Mouse (Mus musculus) heart, adult 2 months (tissue): Measurements from ENCODE around the gene Slc10a7. TPM values are rescaled to one million over a fixed set of nuclear protein-coding genes. Genes with fewer than 3 reads are reported as not detected.

Experiments used
- DNase-seq, 2 experiments: peaks; one replicate each; pipeline ENCODE4 v3.0.0; 2021
- H3K27ac ChIP-seq: fragments of 200-600 bp; 2 replicates; pipeline ENCODE4 v1.8.1; 2022
- H3K27me3 ChIP-seq: fragments of 200-500 bp; 2 replicates; pipeline ENCODE4 v1.6.1; 2012; ENCODE audit warnings: mild to moderate bottlenecking, low read length, inconsistent platforms, mixed read lengths; ENCODE audit not compliant: control insufficient read depth, insufficient read depth
- H3K36me3 ChIP-seq: fragments of 200-500 bp; 2 replicates; pipeline ENCODE4 v1.6.1; 2012; ENCODE audit warnings: low read length, inconsistent platforms; ENCODE audit not compliant: control insufficient read depth, insufficient read depth
- H3K4me1 ChIP-seq: fragments of 200-500 bp; 2 replicates; pipeline ENCODE4 v1.6.1; 2011; ENCODE audit warnings: low read length; ENCODE audit not compliant: control insufficient read depth, insufficient read depth
- H3K4me3 ChIP-seq: fragments of 200-600 bp; 2 replicates; pipeline ENCODE4 v1.8.1; 2022
- H3K79me2 ChIP-seq: fragments of 200-500 bp; replicated peaks from 2 replicates; pipeline ENCODE4 v1.6.1; 2012; ENCODE audit warnings: mild to moderate bottlenecking, inconsistent platforms, low read length, moderate library complexity, mixed read lengths; ENCODE audit not compliant: control insufficient read depth, insufficient read depth
- H3K9ac ChIP-seq: fragments of 200-500 bp; 2 replicates; pipeline ENCODE4 v1.6.1; 2012; ENCODE audit warnings: low read depth, mild to moderate bottlenecking, control low read depth, inconsistent platforms, low read length, mixed read lengths
- CTCF ChIP-seq: fragments of 200-600 bp; IDR thresholded peaks from 2 replicates; pipeline ENCODE4 v1.8.1; 2022; ENCODE audit warnings: antibody characterized with exemption, mild to moderate bottlenecking, moderate library complexity
- EP300 ChIP-seq: fragments of 200-500 bp; IDR thresholded peaks from 2 replicates; pipeline ENCODE4 v1.6.1; 2011; ENCODE audit warnings: low read depth, low read length, control low read depth; ENCODE audit not compliant: insufficient read depth
- POLR2A ChIP-seq: fragments of 200-500 bp; IDR thresholded peaks from 2 replicates; pipeline ENCODE4 v1.6.1; 2011; ENCODE audit warnings: mild to moderate bottlenecking, low read depth, low read length, control low read depth; ENCODE audit not compliant: insufficient read depth
- WGBS: fragments of 180-500 bp; shearing (Covaris S2); methylation state at CpG from one replicate; pipeline ENCODE4 v1.1.7; 2018; 5-methylcytosine and 5-hydroxymethylcytosine counted together
- intact Hi-C: fragments of 180-260 bp; cut with DNase I; formaldehyde crosslinking; loops from one replicate; pipeline ENCODE4 v1.15.1; 2025
- polyA plus RNA-seq: library from polyadenylated mRNA; depleted of rRNA; stranded (reverse); fragments of >200 nt; gene quantifications from 2 replicates; pipeline ENCODE4 v1.2.3, GENCODE M21; 2012
- total RNA-seq, 2 experiments: library from RNA; stranded (reverse); gene quantifications; 2 replicates each; pipeline ENCODE4 v1.2.3; 2021

Slc10a7 gene
- total and polyA plus RNA-seq, 3 experiments = 4.1 to 5.4 (median 4.3) TPM

- H3K27me3 ChIP-seq = no peaks in the 10 kb centered on the region
- no peak for DNase-seq
- intact Hi-C loops = loop anchor here (10.0 kb wide), 2 partner anchors 208 to 1018 kb away; partner anchors contain the start of gene Pou4f2
- H3K36me3 ChIP-seq = no peaks in the 10 kb centered on the region
- H3K4me3 ChIP-seq = no peak overlapping the region
- H3K79me2 ChIP-seq = no peaks in the 10 kb centered on the region
- H3K9ac ChIP-seq = no peak overlapping the region
- 74% methylated on average over 5 of the region's 5 CpGs for WGBS
- TF ChIP-seq CTCF = no peak
- no peak for TF ChIP-seq EP300
- TF ChIP-seq POLR2A = no peak
- H3K4me1 ChIP-seq = peaks cover under 1% of the 10 kb centered on the region; the same call in 1 of the 2 replicates
- H3K27ac ChIP-seq = no peak overlapping the region
Measured at GRCm38 (mm10) chr8:78642376-78642775, 133.2 kb downstream of the Slc10a7 start.

- Histone ChIP-seq H3K9ac (no peak overlapping the region), H3K4me1 (peaks cover 2% of the 10 kb centered on the region; the same call in 1 of the 2 replicates), H3K27ac (no peak overlapping the region), H3K27me3 (no peaks in the 10 kb centered on the region), H3K36me3 (no peaks in the 10 kb centered on the region), H3K4me3 (no peak overlapping the region), H3K79me2 (no peaks in the 10 kb centered on the region)
- intact Hi-C loops = loop anchor here (5.0 to 10.0 kb wide), 4 partner anchors 65 to 1022 kb away; partner anchors contain the start of genes Pou4f2, Rbmxl1 and Slc10a7
- 38% methylated on average over 8 of the region's 8 CpGs for WGBS
- DNase-seq = no peak
- no peak for TF ChIP-seq POLR2A
- TF ChIP-seq EP300 = no peak
- TF ChIP-seq CTCF = no peak
Measured at GRCm38 (mm10) chr8:78647000-78647656, 138.0 kb downstream of the Slc10a7 start.

- H3K4me3 ChIP-seq = no peak overlapping the region
- no peaks in the 10 kb centered on the region for H3K27me3 ChIP-seq
- no peak overlapping the region for H3K27ac ChIP-seq
- WGBS = 59% methylated on average over 4 of the region's 4 CpGs
- no peaks in the 10 kb centered on the region for H3K79me2 ChIP-seq
- intact Hi-C loops = loop anchor here (5.0 to 10.0 kb wide), 4 partner anchors 66 to 1023 kb away; partner anchors contain the start of genes Pou4f2, Rbmxl1 and Slc10a7
- peaks cover 2% of the 10 kb centered on the region; the same call in 1 of the 2 replicates for H3K4me1 ChIP-seq
- H3K36me3 ChIP-seq = no peaks in the 10 kb centered on the region
- H3K9ac ChIP-seq = no peak overlapping the region
- no peak for TF ChIP-seq POLR2A
- no peak for TF ChIP-seq EP300
- no peak for TF ChIP-seq CTCF
- DNase-seq = no peak
Measured at GRCm38 (mm10) chr8:78647846-78648245, 138.7 kb downstream of the Slc10a7 start.

GRCm38 (mm10) chr8:78648918-78649317, 139.8 kb downstream of the Slc10a7 start:
- Histone ChIP-seq H3K36me3 (no peaks in the 10 kb centered on the region), H3K4me3 (no peak overlapping the region), H3K9ac (no peak overlapping the region), H3K27me3 (no peaks in the 10 kb centered on the region), H3K4me1 (peaks cover 2% of the 10 kb centered on the region; the same call in 1 of the 2 replicates), H3K79me2 (no peaks in the 10 kb centered on the region), H3K27ac (no peak overlapping the region)
- 17% methylated on average over 7 of the region's 7 CpGs for WGBS
- intact Hi-C loops = loop anchor here (1.0 to 10.0 kb wide), 6 partner anchors 67 to 1024 kb away; partner anchors contain the start of genes Pou4f2, Rbmxl1 and Slc10a7
- DNase-seq = peak; percentile 53 to 74
- TF ChIP-seq CTCF (peak; percentile 90), POLR2A (no peak), EP300 (0 out of 2 replicates have a peak, but pooled peaks have one; percentile 23)

GRCm38 (mm10) chr8:78651670-78652069, 142.5 kb downstream of the Slc10a7 start:
- H3K27me3 ChIP-seq = no peaks in the 10 kb centered on the region
- DNase-seq = no peak
- intact Hi-C loops = loop anchor here (2.0 to 10.0 kb wide), 2 partner anchors 89 to 243 kb away; no protein-coding TSS in a partner anchor
- H3K27ac ChIP-seq = no peak overlapping the region
- no peaks in the 10 kb centered on the region for H3K79me2 ChIP-seq
- H3K36me3 ChIP-seq = no peaks in the 10 kb centered on the region
- TF ChIP-seq CTCF (peak; percentile 47), POLR2A (no peak)
- WGBS = 77% methylated on average over 3 of the region's 3 CpGs
- no peak overlapping the region for H3K9ac ChIP-seq
- H3K4me1 ChIP-seq = peaks cover 4% of the 10 kb centered on the region; the same call in 1 of the 2 replicates
- no peak overlapping the region for H3K4me3 ChIP-seq
